Mouse (Mus musculus) limb, embryonic 14.5 days (tissue): ENCODE measurements at regions not wholly inside any gene's neighbourhood (a gene's known extent, or its start where the extent isn't known, plus 50 kb on each side); places are given as distances from the start of the nearest gene placed in this dataset.

Experiments used
- ATAC-seq: fragments of 200-750 bp; cut with Nextera tagmentation; 2 replicates; pipeline ENCODE4 v1.8.0; 2017; ENCODE audit warnings: low read depth, moderate number of reproducible peaks, moderate TSS enrichment; ENCODE audit not compliant: low FRiP score
- DNase-seq: peaks from one replicate; pipeline ENCODE4 v3.0.0-alpha.2; 2015; ENCODE audit warnings: low spot score
- H3K27ac ChIP-seq: fragments of 300-500 bp; sonication (generic); replicated peaks from 2 replicates; pipeline ENCODE4 v1.5.1; 2014; ENCODE audit warnings: low read depth, mild to moderate bottlenecking, low read length, moderate library complexity, mixed read lengths
- H3K27me3 ChIP-seq: fragments of 300-500 bp; sonication (generic); 2 replicates; pipeline ENCODE4 v1.6.1; 2014; ENCODE audit warnings: low read length, mixed read lengths; ENCODE audit not compliant: control insufficient read depth, insufficient read depth
- H3K36me3 ChIP-seq: fragments of 300-500 bp; sonication (generic); 2 replicates; pipeline ENCODE4 v1.6.1; 2014; ENCODE audit warnings: mild to moderate bottlenecking, low read length, moderate library complexity, mixed read lengths; ENCODE audit not compliant: control insufficient read depth, insufficient read depth
- H3K4me1 ChIP-seq: fragments of 300-500 bp; sonication (generic); 2 replicates; pipeline ENCODE4 v1.6.1; 2014; ENCODE audit warnings: antibody characterized with exemption, low read length, mixed read lengths; ENCODE audit not compliant: control insufficient read depth, insufficient read depth
- H3K4me2 ChIP-seq: fragments of 300-500 bp; sonication (generic); replicated peaks from 2 replicates; pipeline ENCODE4 v1.6.1; 2014; ENCODE audit warnings: low read depth, mild to moderate bottlenecking, low read length, moderate library complexity; ENCODE audit not compliant: severe bottlenecking
- H3K4me3 ChIP-seq: fragments of 300-500 bp; sonication (generic); replicated peaks from 2 replicates; pipeline ENCODE4 v1.5.1; 2014; ENCODE audit warnings: low read length
- H3K9ac ChIP-seq: fragments of 300-500 bp; sonication (generic); 2 replicates; pipeline ENCODE4 v1.6.1; 2014; ENCODE audit warnings: mild to moderate bottlenecking, low read depth, low read length, moderate library complexity; ENCODE audit not compliant: severe bottlenecking
- H3K9me3 ChIP-seq: fragments of 300-500 bp; sonication (generic); 2 replicates; pipeline ENCODE4 v1.6.1; 2016; ENCODE audit warnings: low read length; ENCODE audit not compliant: control insufficient read depth
- POLR2A ChIP-seq: fragments of 200-500 bp; IDR thresholded peaks from 2 replicates; pipeline ENCODE4 v1.8.0; 2012; ENCODE audit warnings: inconsistent platforms, mild to moderate bottlenecking, moderate library complexity, borderline replicate concordance; ENCODE audit not compliant: insufficient read depth, insufficient read length; ENCODE audit errors: extremely low read depth
- WGBS: fragments of 180-500 bp; shearing (Covaris S2); extraction: QIAGEN DNeasy Blood & Tissue Kit; methylation state at CpG from one replicate; pipeline ENCODE4 v1.1.7; 2014; 5-methylcytosine and 5-hydroxymethylcytosine counted together

DNA sequence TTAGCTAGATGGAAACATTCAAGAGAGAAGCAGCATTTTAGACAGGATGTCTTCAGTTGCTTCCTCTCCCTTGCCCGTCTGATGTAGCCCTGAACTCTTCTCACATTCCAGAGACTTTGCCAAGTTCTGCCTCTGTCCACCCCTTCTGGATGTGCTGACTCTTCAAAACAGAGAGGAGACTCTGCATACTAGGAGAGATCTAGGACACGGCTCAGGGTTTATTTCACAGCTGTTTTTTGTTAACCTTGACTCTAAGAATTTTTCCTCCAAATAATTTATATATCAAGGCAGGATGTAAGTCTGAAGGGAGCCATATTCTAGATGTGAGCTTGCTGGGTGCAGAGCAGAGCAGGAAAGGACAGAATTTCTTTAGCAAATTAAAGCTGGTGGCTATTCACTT, 111.4 kb upstream of the Marcks start:
- H3K4me3 ChIP-seq = no peak overlapping the region
- H3K36me3 ChIP-seq = no peaks in the 10 kb centered on the region
- H3K27ac ChIP-seq = peak overlapping the region; percentile 33; the same call in 1 of the 2 replicates
- H3K9me3 ChIP-seq = no peaks in the 10 kb centered on the region
- no peak overlapping the region for H3K4me2 ChIP-seq
- no peak for TF ChIP-seq POLR2A
- 8% methylated on average over 2 of the region's 2 CpGs for WGBS
- ATAC-seq (peak; percentile 51; the same call in 1 of the 2 replicates), DNase-seq (peak; percentile 59)
- H3K9ac ChIP-seq = no peak overlapping the region
- H3K4me1 ChIP-seq = peaks cover 16% of the 10 kb centered on the region
- no peaks in the 10 kb centered on the region for H3K27me3 ChIP-seq

GRCm38 (mm10) chr10:37249511-37249910, 110.8 kb upstream of the Marcks start:
- no peak for TF ChIP-seq POLR2A
- Histone ChIP-seq H3K36me3 (no peaks in the 10 kb centered on the region), H3K4me1 (peaks cover 16% of the 10 kb centered on the region), H3K4me3 (no peak overlapping the region), H3K9me3 (no peaks in the 10 kb centered on the region), H3K27me3 (no peaks in the 10 kb centered on the region), H3K9ac (no peak overlapping the region), H3K4me2 (no peak overlapping the region), H3K27ac (peak overlapping the region; percentile 33)
- 51% methylated on average over 4 of the region's 4 CpGs for WGBS
- ATAC-seq (no peak), DNase-seq (no peak)

- no peak overlapping the region for H3K4me3 ChIP-seq
- no peak overlapping the region for H3K9ac ChIP-seq
- H3K27ac ChIP-seq = no peak overlapping the region
- no peak overlapping the region for H3K4me2 ChIP-seq
- H3K36me3 ChIP-seq = no peaks in the 10 kb centered on the region
- ATAC-seq = no peak
- DNase-seq = peak; percentile 55
- no peaks in the 10 kb centered on the region for H3K27me3 ChIP-seq
- no peaks in the 10 kb centered on the region for H3K9me3 ChIP-seq
- peaks cover 17% of the 10 kb centered on the region for H3K4me1 ChIP-seq
- TF ChIP-seq POLR2A = no peak
Measured at GRCm38 (mm10) chr10:37247121-37247520, 108.4 kb upstream of the Marcks start.

DNA sequence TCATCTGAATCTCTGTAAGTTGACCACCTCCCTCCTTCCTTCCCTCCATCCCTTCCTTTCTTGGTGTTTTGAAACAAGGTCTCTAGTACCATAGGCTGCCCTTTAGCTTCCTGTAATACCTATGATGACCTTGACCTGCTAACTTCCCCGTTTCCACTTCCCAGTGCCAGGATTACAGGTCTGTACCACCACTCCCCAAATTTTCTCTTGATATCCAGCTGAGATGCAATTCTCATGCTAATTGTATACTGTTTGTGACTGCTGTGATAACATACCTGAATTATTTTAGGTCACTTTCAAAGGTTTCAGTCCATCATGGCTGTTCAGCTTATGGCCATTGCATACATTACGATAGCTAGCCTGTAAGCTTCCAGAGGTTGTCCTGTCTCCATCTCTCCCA, 104.4 kb upstream of the Marcks start:
- no peak for TF ChIP-seq POLR2A
- Histone ChIP-seq H3K36me3 (no peaks in the 10 kb centered on the region), H3K27ac (no peak overlapping the region), H3K4me2 (no peak overlapping the region), H3K4me3 (no peak overlapping the region), H3K9me3 (no peaks in the 10 kb centered on the region), H3K27me3 (no peaks in the 10 kb centered on the region), H3K9ac (no peak overlapping the region), H3K4me1 (peaks cover 12% of the 10 kb centered on the region; the same call in 1 of the 2 replicates)
- ATAC-seq = no peak
- 86% methylated on average over 2 of the region's 2 CpGs for WGBS
- no peak for DNase-seq

GRCm38 (mm10) chr10:37241821-37242263, 103.1 kb upstream of the Marcks start:
- no peak overlapping the region for H3K4me3 ChIP-seq
- ATAC-seq (peak; percentile 81), DNase-seq (peak; percentile 78)
- H3K9ac ChIP-seq = no peak overlapping the region
- no peak for TF ChIP-seq POLR2A
- H3K27ac ChIP-seq = peak overlapping the region; percentile 34
- no peak overlapping the region for H3K4me2 ChIP-seq
- H3K27me3 ChIP-seq = no peaks in the 10 kb centered on the region
- no peaks in the 10 kb centered on the region for H3K9me3 ChIP-seq
- H3K36me3 ChIP-seq = no peaks in the 10 kb centered on the region
- WGBS = 30% methylated on average over 4 of the region's 4 CpGs
- H3K4me1 ChIP-seq = peaks cover 12% of the 10 kb centered on the region; the same call in 1 of the 2 replicates

DNA sequence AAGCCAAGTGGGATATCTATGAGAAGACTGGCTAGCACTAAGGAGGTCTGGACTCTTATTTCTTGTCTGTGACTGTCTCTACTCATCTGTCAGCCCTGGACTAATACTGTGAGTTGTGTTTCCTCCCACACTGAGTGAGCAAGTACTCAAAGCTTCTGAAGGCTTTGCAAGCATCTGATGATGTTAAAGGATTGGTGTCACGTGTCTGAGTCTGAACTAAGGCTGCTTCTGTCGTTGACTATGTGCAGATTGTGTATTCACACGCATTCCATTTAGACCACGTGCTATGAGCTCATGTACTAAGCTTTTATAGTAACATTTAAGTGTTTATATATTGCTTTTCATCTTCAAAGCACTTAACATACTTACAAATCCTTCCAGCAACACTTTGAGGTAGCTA, 101.9 kb upstream of the Marcks start:
- Histone ChIP-seq H3K9ac (no peak overlapping the region), H3K4me2 (no peak overlapping the region), H3K36me3 (no peaks in the 10 kb centered on the region), H3K9me3 (no peaks in the 10 kb centered on the region), H3K27ac (no peak overlapping the region), H3K4me3 (no peak overlapping the region), H3K4me1 (peaks cover 12% of the 10 kb centered on the region; the same call in 1 of the 2 replicates), H3K27me3 (no peaks in the 10 kb centered on the region)
- DNase-seq = peak; percentile 58
- ATAC-seq = peak; percentile 73
- no peak for TF ChIP-seq POLR2A
- 17% methylated on average over 4 of the region's 4 CpGs for WGBS
